Mouse (Mus musculus) CH12.LX (cell line): ENCODE results near the gene Wdr86.

Source experiments
- CTCF ChIP-seq, 2 experiments: IDR thresholded peaks in 1 of 2; conservative IDR thresholded peaks in 1 of 2; 2 replicates each; pipeline ENCODE4 v1.5.1; 2011 to 2012; ENCODE audit warnings: low read depth in 2 of 2, low read length in 2 of 2, improper control_type of control experiment in 1 of 2, inconsistent platforms in 1 of 2, mild to moderate bottlenecking in 1 of 2, moderate library complexity in 1 of 2
- E2F4 ChIP-seq: IDR thresholded peaks from 2 replicates; pipeline ENCODE4 v1.6.1; 2011; ENCODE audit warnings: low read depth, low read length, improper control_type of control experiment; ENCODE audit not compliant: insufficient replicate concordance
- MEF2A ChIP-seq: IDR thresholded peaks from 2 replicates; pipeline ENCODE4 v1.6.1; 2014; ENCODE audit warnings: low read depth, mild to moderate bottlenecking, inconsistent platforms, low read length, improper control_type of control experiment, borderline replicate concordance
- MYC ChIP-seq: IDR thresholded peaks from 2 replicates; pipeline ENCODE4 v1.6.1; 2011; ENCODE audit warnings: low read depth, mild to moderate bottlenecking, improper control_type of control experiment, low read length
- USF2 ChIP-seq: conservative IDR thresholded peaks from 2 replicates; pipeline ENCODE4 v1.6.1; 2011; ENCODE audit warnings: low read depth, low read length, improper control_type of control experiment
- ZMIZ1 ChIP-seq: IDR thresholded peaks from 2 replicates; pipeline ENCODE4 v1.6.1; 2012; ENCODE audit warnings: low read depth, mild to moderate bottlenecking, inconsistent platforms, low read length, improper control_type of control experiment

- no peak for TF ChIP-seq USF2
- no peak for TF ChIP-seq E2F4
- no peak for TF ChIP-seq MEF2A
- no peak for TF ChIP-seq ZMIZ1
- no peak for TF ChIP-seq CTCF (conservative IDR thresholded peaks at IDR 0.05 in 1 of 2, IDR thresholded peaks at IDR 0.05 in 1 of 2; ENCODE audit: low read depth in 2 of 2, low read length in 2 of 2)
- TF ChIP-seq MYC, result no peak
Observed at GRCm38 (mm10) chr5:24729797-24730487, 585 bp downstream of the Wdr86 start.
